Mouse (Mus musculus) small intestine, adult 2 months (tissue): ENCODE data around the gene Vmn1r6.

Source experiments
- CTCF ChIP-seq: fragments of 200-500 bp; IDR thresholded peaks from 2 replicates; pipeline ENCODE4 v1.5.1; 2012; ENCODE audit warnings: low read depth, mild to moderate bottlenecking, control low read depth, inconsistent platforms, low read length, moderate library complexity, mixed read lengths; ENCODE audit not compliant: insufficient replicate concordance, insufficient read length; ENCODE audit errors: extremely low read depth
- POLR2A ChIP-seq: fragments of 200-500 bp; IDR thresholded peaks from 2 replicates; pipeline ENCODE4 v1.6.1; 2012; ENCODE audit warnings: low read depth, mild to moderate bottlenecking, control low read depth, inconsistent platforms, low read length, moderate library complexity

- TF ChIP-seq CTCF: no peak
- no peak for TF ChIP-seq POLR2A
Measured at GRCm38 (mm10) chr6:56956436-56956835, 40.6 kb upstream of the Vmn1r6 start.
